Mouse (Mus musculus) B cell, adult 2 months (primary cell): ENCODE data around the gene Palmd.

ENCODE experiments used
- DNase-seq, 2 experiments: peaks; one replicate each; pipeline ENCODE4 v3.0.0; 2022

Palmd gene

DNA sequence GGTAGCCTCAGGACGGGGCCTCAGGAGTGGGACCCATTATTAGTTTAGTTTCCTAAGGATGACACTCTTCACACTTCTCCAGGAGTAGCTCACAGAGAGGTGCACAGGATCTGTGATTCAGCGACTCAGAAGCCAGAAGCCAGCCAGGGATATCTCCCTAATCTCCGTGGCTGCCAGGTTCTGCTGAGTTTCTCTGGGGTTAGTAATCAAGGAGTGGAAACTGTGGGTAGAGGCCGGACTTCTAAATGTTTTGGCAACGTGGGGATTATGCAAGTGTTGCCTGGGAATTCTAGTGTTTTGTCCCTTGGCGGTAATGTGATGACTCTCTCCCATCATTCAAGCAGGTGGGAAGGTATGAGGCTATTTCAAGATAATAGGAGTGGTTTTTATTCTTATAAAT is 13.7 kb downstream of the Palmd start:
- no peak for DNase-seq

DNA sequence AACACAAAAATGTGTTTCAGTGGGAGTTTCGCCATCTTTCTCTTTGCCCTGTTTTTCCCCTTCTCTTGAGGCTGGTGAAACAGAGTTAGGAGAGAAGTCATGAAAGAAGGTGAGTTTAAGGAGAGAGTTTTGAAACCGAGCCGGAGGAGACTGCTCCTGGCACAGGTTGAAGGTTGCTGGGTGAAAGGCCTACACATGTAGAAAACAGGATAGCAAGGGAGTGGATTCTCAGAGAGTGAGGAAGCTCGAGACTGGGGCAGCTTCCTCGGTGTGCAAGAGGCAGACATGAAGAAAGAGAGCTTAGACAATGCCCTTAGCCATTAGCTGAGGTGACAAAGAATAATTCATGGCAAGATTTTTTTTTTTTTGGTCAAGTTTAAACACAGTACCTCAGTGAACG is 15.4 kb downstream of the Palmd start:
- DNase-seq, result no peak

DNA sequence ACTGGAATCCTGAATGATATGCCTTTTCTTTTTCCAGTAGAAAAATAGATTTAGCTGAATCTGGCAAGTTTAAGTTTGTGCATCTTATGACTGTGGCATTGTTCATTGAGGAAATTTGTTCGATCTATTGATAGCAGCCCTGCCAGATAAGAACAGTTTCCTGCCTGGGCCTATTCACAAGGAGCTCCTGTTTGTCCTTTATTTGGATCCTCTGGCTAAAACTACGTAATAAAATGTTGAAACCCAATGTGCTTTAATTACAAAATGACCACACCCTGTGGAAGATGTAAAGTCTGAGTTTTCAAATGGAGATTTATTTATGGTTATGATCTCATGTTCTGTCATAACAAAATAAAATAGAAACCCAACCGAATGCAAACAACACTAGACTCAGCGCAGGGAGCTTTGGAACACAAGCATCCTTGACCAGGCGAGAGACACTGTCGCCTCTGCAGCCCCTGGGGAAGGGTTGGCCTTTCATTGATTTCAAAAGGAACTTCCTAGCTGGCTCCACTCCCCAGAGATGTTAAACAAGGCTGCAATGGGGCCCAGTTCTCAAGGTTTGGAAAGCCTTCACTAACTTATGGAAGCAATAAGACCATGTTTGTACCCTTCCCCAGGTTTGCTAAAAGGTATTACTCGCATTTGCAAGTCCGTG is 16.4 kb downstream of the Palmd start:
- DNase-seq, result no peak

DNA sequence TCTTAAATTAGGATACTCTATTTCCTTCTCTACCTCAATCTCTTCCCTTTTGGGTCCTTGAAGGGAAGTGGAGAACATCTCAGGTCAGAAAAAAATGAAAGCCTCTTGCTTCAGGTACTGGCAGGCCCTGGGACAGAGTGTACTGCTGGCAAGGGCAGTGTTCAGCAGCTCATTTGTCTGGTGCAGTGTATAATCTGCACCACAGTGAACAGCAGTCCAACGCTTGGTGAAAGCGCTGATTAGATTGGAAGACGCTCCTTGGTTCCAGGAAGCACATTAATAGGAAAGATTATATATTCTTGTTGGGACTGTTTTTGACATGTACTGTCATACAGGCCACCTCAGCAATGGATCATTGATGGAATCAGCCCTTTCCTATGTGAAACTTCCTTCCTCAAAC is 17.3 kb downstream of the Palmd start:
- DNase-seq, result no peak

DNA sequence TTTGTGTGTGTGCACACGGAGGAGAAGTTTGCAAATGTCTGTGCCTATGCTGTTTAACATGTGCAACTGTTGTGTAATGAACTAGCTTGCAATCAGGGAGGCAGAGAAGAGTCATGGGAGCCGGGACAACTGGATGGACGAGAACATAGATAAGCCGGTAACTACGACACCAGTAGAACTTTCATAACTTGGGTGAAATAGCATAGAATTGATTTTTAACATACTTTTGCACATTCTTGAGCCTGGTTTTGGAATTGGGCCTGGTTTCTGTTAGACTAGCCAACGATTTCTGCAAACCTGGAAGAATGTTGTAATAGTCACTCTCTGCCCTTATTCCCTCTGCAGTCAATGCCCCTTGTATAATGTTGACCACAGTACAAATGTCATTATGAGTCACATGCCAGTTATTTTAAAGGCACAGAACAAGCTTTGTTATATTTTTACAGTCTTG is 18.1 kb downstream of the Palmd start:
- DNase-seq, result no peak

DNA sequence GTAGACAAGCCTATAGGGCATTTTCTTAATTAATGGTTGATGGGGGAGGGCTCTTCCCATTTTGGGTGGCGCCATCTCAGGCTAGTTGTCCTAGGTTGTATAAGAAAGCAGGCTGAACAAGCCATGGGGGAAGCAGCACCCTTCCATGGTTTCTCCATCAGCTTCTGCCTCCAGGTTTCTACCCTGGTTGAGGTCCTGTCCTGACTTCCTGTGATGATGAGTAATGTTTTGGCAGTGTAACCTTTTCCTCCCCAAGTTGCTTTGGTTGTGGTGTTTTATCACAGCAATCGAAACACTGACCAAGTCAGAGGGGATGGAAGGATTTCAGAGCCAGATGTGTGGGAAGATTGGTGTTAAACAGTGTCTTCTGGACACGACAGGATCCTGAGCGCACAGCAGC is 22.3 kb downstream of the Palmd start:
- no peak for DNase-seq

DNA sequence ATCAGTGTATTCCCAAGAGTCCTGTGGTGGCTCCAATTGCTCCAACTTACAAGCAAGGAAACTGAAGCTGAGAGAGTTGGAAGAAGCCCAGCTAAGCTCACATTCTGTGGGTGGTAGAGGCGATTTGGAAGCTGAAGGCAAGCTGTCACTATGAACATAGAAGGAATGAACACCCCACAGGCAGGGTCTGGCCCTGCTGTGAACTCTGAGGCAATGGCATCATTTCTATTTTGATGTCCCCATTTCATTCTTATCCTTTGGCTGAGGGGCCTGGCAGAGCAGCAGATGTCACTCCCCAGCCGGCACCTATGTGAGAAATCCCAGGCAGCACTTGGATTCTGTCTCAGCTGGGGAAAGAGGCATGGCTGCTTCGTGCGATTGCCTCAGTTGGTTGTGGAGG is 25.4 kb downstream of the Palmd start:
- no peak for DNase-seq

GRCm38 (mm10) chr3:116942751-116943150 is 26.0 kb downstream of the Palmd start:
- no peak for DNase-seq

DNA sequence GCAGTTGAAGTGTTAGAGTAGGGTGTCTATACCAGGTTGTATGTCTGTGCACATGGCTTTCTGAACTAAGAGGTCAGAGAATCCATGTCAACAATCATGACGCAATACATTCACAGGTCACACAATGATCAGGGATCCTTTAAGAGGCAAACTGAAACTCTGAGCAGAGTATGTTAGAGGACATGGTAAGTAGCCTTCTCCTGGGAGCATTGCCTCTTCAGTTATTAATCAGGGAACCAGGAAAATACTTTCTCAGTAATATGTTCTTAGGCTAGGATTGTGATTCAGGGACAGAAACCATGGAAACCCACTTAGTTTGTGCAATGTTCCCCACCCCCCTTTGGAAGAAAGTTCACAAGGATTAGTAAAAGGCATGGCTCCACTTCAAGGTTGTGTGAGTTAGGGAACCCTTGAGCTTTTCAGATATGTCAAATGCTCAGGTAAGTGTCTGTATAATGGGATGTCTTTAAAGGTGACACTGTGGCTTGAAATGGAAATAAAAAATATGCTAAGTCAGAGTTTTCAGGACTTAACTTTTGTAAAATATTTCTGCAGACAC is 27.1 kb downstream of the Palmd start:
- no peak for DNase-seq

DNA sequence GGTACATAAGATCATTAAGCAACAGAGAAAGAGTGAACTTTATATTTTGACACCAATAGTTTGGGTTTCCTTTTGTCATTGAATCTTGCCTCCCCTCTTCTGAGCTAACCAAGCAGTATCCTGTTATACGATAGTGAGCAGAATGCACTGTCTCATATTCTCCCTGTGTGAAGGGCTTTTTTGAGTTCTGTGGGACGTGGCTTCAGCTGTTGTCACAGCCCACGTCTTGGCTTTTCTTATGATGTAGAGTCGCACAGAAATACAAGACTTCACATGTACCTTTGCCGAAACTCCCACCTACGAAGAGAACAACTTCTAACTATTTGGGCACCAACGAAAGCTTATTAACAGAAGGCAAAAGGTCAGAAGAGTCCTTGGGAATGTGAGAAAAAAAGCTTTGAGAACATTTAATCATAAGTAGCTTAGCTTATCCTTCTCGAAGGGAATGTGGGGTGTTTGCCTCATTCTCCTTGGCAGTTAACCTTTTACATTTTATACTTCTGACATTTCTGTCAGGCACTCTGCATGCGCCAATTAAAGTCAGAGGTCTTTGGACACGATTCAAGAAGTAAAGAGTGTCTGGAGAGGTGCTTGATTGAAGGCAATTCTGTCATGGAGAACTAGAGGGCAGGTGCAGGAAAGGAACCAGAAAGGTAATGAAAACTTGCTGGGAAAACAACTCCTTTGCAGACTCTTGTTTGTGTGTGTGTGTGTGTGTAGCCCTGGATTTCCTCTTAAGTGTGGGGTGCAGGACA is 27.8 kb downstream of the Palmd start:
- DNase-seq, result no peak

DNA sequence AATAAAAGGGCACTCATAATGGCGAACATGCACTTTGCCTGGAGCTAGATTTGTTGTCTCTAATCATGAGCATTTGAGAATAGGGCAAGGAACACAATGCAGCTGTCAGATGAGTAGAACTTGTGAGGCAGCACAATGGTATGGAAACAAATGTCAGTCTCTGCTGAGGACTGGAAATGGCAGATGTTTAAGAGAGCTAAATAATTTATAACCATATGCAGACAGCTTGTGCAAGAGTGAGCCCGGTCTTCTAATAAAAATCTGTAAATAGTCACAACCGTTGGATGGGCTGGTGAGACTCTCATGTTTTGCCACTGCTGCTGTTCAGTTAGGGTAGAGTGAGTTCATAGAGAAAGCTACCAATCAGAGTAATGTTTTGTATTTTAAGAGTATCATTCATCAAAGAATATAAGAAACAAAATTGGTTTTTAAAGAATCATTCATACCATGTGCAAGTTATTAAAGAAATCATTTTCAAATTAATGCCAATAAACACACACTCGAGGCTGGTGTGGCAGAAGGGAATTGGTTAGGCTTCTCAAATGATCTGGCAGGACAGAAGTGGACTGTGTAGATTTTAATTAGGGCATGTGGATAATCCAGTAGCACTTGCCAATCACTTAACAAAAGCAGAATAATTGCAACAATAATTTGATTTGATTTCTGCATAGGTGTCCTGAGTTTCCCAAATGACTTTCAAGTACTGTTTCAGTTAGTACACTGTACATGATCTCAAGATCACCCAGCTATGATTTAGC is 31.7 kb downstream of the Palmd start:
- no peak for DNase-seq

GRCm38 (mm10) chr3:116933158-116933557 is 35.6 kb downstream of the Palmd start:
- no peak for DNase-seq

DNA sequence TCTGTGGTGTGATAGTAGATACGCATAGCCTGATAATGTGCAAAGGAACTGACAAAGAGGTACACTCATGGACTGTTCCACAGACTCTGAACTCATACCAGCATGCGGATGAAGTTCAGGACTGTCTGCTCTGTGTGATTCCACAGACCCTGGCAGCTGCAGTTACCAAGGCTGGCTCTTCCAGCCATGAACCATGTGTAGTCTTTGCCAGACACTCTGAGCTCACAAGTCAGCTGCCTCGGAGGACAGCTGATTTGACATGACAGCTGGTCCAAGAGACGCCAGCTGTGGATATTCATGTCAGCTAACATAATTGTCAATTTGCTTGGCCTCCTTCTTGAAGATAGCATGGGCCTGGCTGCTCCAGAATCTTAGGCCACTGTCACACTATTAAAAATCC is 39.8 kb downstream of the Palmd start:
- no peak for DNase-seq

- no peak for DNase-seq
Observed at GRCm38 (mm10) chr3:116923042-116923441, 45.7 kb downstream of the Palmd start.

DNA sequence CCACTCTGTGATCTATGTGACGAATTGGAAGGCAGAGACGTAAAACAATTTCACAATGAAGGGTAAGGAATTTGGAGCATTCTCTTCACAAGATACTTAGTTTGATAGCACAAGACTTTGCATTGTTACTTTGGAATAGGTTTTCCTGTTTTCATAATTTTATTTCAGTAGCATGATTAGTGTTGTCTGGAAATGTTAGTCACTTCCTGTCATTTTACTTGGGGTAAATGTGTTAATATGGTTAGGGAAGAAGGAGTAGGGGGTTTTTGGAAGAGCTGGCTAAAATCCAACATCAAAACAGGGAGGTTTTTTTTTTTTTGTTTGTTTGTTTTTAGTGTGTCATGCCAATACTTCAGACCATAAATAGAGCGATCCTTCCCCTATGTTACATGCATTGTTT is 47.3 kb downstream of the Palmd start:
- no peak for DNase-seq

DNA sequence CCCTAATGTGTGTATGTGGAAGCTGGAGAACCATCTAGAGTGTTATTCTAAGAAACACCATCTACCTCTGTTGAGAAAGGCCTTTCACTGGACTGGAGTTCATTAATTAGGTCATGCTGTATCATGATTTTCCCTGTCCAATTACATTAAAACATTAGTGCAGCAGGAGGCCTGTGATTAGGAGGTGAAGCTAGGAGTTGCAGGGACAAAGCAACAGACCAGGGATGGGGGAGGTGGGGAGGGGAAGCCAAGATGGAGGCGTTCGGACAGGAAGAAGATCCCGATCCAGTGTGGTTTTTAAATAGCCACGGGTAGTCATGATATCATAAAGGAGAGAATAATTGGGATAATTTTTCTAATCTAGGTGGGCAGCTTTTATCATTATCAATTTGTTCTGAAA is 51.8 kb downstream of the Palmd start:
- DNase-seq, result no peak

DNA sequence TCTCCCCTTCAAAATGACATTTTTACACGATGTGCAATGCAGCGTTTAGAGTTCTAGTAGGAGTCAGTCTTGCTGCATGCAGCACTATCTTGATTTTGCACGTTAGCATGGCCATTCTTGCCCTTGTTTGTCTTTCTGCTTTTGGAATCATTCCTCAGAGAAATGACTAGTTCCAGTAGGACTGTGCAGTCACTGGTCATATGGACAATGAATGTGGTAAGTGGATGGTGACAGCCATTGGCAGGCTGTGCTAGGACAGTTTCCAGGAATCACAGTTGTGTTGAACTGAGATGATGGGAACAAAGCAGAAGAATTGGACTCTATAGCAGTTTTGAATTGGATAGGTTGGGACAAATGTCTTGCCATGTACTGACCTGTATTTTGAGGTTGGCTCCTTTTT is 53.9 kb downstream of the Palmd start:
- no peak for DNase-seq

GRCm38 (mm10) chr3:116914374-116914773 is 54.4 kb downstream of the Palmd start:
- DNase-seq, result no peak

DNA sequence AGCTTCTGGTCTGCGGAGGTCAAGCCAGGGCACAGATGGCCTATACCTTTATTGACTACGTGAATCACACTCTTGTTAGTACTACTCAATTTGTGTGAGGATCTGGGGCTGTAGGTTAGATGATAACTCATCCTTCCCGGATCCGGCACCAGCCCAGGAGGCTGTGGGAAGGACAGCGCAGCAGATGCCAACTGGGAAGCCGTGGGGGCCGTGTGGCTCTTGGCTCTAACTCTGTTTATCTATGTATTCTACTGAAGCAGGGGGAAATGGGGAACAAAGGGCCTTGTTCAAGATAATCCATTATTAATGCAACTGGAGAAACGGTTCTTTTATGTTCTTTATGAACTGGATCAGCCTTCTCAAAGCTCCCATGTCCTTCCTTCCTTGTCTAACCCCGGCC is 62.2 kb downstream of the Palmd start:
- no peak for DNase-seq

GRCm38 (mm10) chr3:116905898-116906297 is 62.9 kb downstream of the Palmd start:
- DNase-seq, result no peak

- peak; percentile 4 to 8 for DNase-seq
Observed at GRCm38 (mm10) chr3:116904158-116904557, 64.6 kb downstream of the Palmd start.

GRCm38 (mm10) chr3:116892872-116893271 is 75.9 kb downstream of the Palmd start:
- no peak for DNase-seq

GRCm38 (mm10) chr3:116892206-116892563 is 76.6 kb downstream of the Palmd start:
- DNase-seq, result no peak
